Mouse (Mus musculus) thymus, adult 2 months (tissue): ENCODE results near the gene Umad1. TPM values are rescaled to one million over a fixed set of nuclear protein-coding genes. Genes with fewer than 3 reads are reported as not detected.

Source experiments
- DNase-seq: peaks from one replicate; pipeline ENCODE4 v3.0.0; 2021
- H3K27ac ChIP-seq: fragments of 200-500 bp; 2 replicates; pipeline ENCODE4 v1.5.1; 2012; ENCODE audit warnings: low read length, control low read depth; ENCODE audit not compliant: control insufficient read depth, insufficient read depth
- H3K27me3 ChIP-seq: fragments of 200-500 bp; 2 replicates; pipeline ENCODE4 v1.6.1; 2012; ENCODE audit warnings: mild to moderate bottlenecking, low read length, moderate library complexity, mixed read lengths; ENCODE audit not compliant: control insufficient read depth, insufficient read depth
- H3K36me3 ChIP-seq: fragments of 200-500 bp; 2 replicates; pipeline ENCODE4 v1.6.1; 2012; ENCODE audit warnings: mild to moderate bottlenecking, low read length, moderate library complexity; ENCODE audit not compliant: control insufficient read depth, insufficient read depth
- H3K4me1 ChIP-seq: fragments of 200-500 bp; replicated peaks from 2 replicates; pipeline ENCODE4 v1.6.1; 2012; ENCODE audit warnings: low read length; ENCODE audit not compliant: control insufficient read depth, insufficient read depth
- H3K4me3 ChIP-seq: fragments of 200-500 bp; 2 replicates; pipeline ENCODE4 v1.5.1; 2012; ENCODE audit warnings: mild to moderate bottlenecking, low read length, control low read depth, moderate library complexity; ENCODE audit not compliant: control insufficient read depth, insufficient read depth
- CTCF ChIP-seq: fragments of 200-500 bp; IDR thresholded peaks from 2 replicates; pipeline ENCODE4 v1.5.1; 2012; ENCODE audit warnings: mild to moderate bottlenecking, control low read depth, low read length, moderate library complexity, borderline replicate concordance; ENCODE audit not compliant: control insufficient read depth, poor library complexity, insufficient read depth; ENCODE audit errors: extremely low read depth
- POLR2A ChIP-seq: fragments of 200-500 bp; IDR thresholded peaks from 2 replicates; pipeline ENCODE4 v1.6.1; 2012; ENCODE audit warnings: mild to moderate bottlenecking, low read length, control low read depth, moderate library complexity; ENCODE audit not compliant: control insufficient read depth, poor library complexity, insufficient read depth; ENCODE audit errors: extremely low read depth
- WGBS: fragments of 180-500 bp; shearing (Covaris S2); methylation state at CpG from one replicate; pipeline ENCODE4 v1.1.7; 2018; 5-methylcytosine and 5-hydroxymethylcytosine counted together
- polyA plus RNA-seq: library from polyadenylated mRNA; depleted of rRNA; stranded (reverse); fragments of >200 nt; gene quantifications from 2 replicates; pipeline ENCODE4 v1.2.3, GENCODE M21; 2012

Gene Umad1
- polyA plus RNA-seq, 1 experiment = 13.5 TPM

- 96% methylated on average over 6 of the region's 6 CpGs for WGBS
- peaks cover 12% of the 10 kb centered on the region for H3K4me1 ChIP-seq
- no peaks in the 10 kb centered on the region for H3K36me3 ChIP-seq
- TF ChIP-seq POLR2A = no peak
- no peak for TF ChIP-seq CTCF
- no peak overlapping the region for H3K4me3 ChIP-seq
- no peaks in the 10 kb centered on the region for H3K27me3 ChIP-seq
- no peak overlapping the region for H3K27ac ChIP-seq
- no peak for DNase-seq
These were observed 115.2 kb downstream of the Umad1 start for GRCm38 (mm10) chr6:8374290-8374689.

- no peak overlapping the region for H3K4me3 ChIP-seq
- no peak overlapping the region for H3K27ac ChIP-seq
- no peaks in the 10 kb centered on the region for H3K36me3 ChIP-seq
- H3K4me1 ChIP-seq = peaks cover 12% of the 10 kb centered on the region
- no peak for TF ChIP-seq CTCF
- no peak for TF ChIP-seq POLR2A
- WGBS = 98% methylated on average over 4 of the region's 4 CpGs
- DNase-seq = no peak
- no peaks in the 10 kb centered on the region for H3K27me3 ChIP-seq
These were observed 115.6 kb downstream of the Umad1 start for GRCm38 (mm10) chr6:8374712-8375111.

GRCm38 (mm10) chr6:8376351-8376750 lies 117.3 kb downstream of the Umad1 start:
- DNase-seq = no peak
- Histone ChIP-seq H3K4me3 (no peak overlapping the region), H3K36me3 (no peaks in the 10 kb centered on the region), H3K27ac (no peak overlapping the region), H3K27me3 (no peaks in the 10 kb centered on the region), H3K4me1 (peaks cover 12% of the 10 kb centered on the region)
- TF ChIP-seq POLR2A (no peak), CTCF (no peak)
- WGBS = 84% methylated on average over 5 of the region's 5 CpGs

- WGBS = 83% methylated on average over 8 of the region's 8 CpGs
- Histone ChIP-seq H3K4me1 (peaks cover 12% of the 10 kb centered on the region), H3K36me3 (no peaks in the 10 kb centered on the region), H3K27me3 (no peaks in the 10 kb centered on the region), H3K4me3 (no peak overlapping the region), H3K27ac (no peak overlapping the region)
- TF ChIP-seq POLR2A (no peak), CTCF (no peak)
- DNase-seq = no peak
These were observed 118.6 kb downstream of the Umad1 start for GRCm38 (mm10) chr6:8377667-8378066.

GRCm38 (mm10) chr6:8389307-8389706 lies 130.2 kb downstream of the Umad1 start:
- WGBS = 96% methylated on average over 2 of the region's 2 CpGs
- peaks cover 10% of the 10 kb centered on the region for H3K4me1 ChIP-seq
- TF ChIP-seq POLR2A = no peak
- TF ChIP-seq CTCF = no peak
- H3K27me3 ChIP-seq = no peaks in the 10 kb centered on the region
- no peak overlapping the region for H3K4me3 ChIP-seq
- H3K27ac ChIP-seq = no peak overlapping the region
- no peak for DNase-seq
- no peaks in the 10 kb centered on the region for H3K36me3 ChIP-seq

- DNase-seq = no peak
- no peak overlapping the region for H3K4me3 ChIP-seq
- H3K27me3 ChIP-seq = no peaks in the 10 kb centered on the region
- no peaks in the 10 kb centered on the region for H3K36me3 ChIP-seq
- 83% methylated on average over 6 of the region's 6 CpGs for WGBS
- no peak overlapping the region for H3K27ac ChIP-seq
- H3K4me1 ChIP-seq = peaks cover 12% of the 10 kb centered on the region
- no peak for TF ChIP-seq POLR2A
- no peak for TF ChIP-seq CTCF
These were observed 131.2 kb downstream of the Umad1 start for GRCm38 (mm10) chr6:8390296-8390695.

- Histone ChIP-seq H3K4me1 (peaks cover 12% of the 10 kb centered on the region), H3K27ac (no peak overlapping the region), H3K27me3 (no peaks in the 10 kb centered on the region), H3K4me3 (no peak overlapping the region), H3K36me3 (no peaks in the 10 kb centered on the region)
- no peak for TF ChIP-seq POLR2A
- no peak for TF ChIP-seq CTCF
- WGBS = 95% methylated on average over 2 of the region's 2 CpGs
- no peak for DNase-seq
These were observed 131.8 kb downstream of the Umad1 start for GRCm38 (mm10) chr6:8390935-8391334.
